Mouse (Mus musculus): ENCODE data around the gene Olfr56.

GRCm38 (mm10) chr11:49092786-49093185 lies 114.1 kb downstream of the Olfr56 start:
- no peak for TF ChIP-seq ZNF384 (IDR thresholded peaks at IDR 0.05; ENCODE audit: low read depth, low read length)
- TF ChIP-seq HCFC1 (IDR thresholded peaks at IDR 0.05; ENCODE audit: borderline replicate concordance, insufficient read depth, low read length): no peak
- no peak for TF ChIP-seq ZC3H11A (IDR thresholded peaks at IDR 0.05; ENCODE audit: borderline replicate concordance, low read depth, low read length)
- TF ChIP-seq CHD2 (IDR thresholded peaks at IDR 0.05; ENCODE audit: low read depth, low read length): no peak
